Mouse (Mus musculus) adipocyte (in vitro differentiated cells): ENCODE results near the gene Zfp644.
"Not testable (repeated sequence)": the region's sequence is repeated elsewhere in the genome, so short reads cannot be mapped to it uniquely, and the experiment has no call there.

Experiments
- DNase-seq: peaks from one replicate; pipeline ENCODE4 v3.0.0-alpha.2; 2016; ENCODE audit warnings: low spot score

Gene Zfp644

GRCm38 (mm10) chr5:106696396-106697337, at the start of gene Zfp644:
TSS of gene Zfp644 (minus strand) at chr5:106697287.
- DNase-seq, result peak; percentile 88

- DNase-seq, result no peak
Observed at GRCm38 (mm10) chr5:106739716-106740115, 42.6 kb upstream of the Zfp644 start.

- no peak for DNase-seq
Observed at GRCm38 (mm10) chr5:106723487-106723886, 26.4 kb upstream of the Zfp644 start.

- no peak for DNase-seq
Observed at GRCm38 (mm10) chr5:106722771-106723170, 25.7 kb upstream of the Zfp644 start.

GRCm38 (mm10) chr5:106711870-106712277, 14.8 kb upstream of the Zfp644 start:
- no peak for DNase-seq

GRCm38 (mm10) chr5:106711220-106711726, 14.2 kb upstream of the Zfp644 start:
- DNase-seq, result no peak

GRCm38 (mm10) chr5:106710611-106711010, 13.5 kb upstream of the Zfp644 start:
- no peak for DNase-seq

GRCm38 (mm10) chr5:106710085-106710409, 13.0 kb upstream of the Zfp644 start:
- DNase-seq, result no peak

GRCm38 (mm10) chr5:106709388-106710084, 12.4 kb upstream of the Zfp644 start:
- DNase-seq, result no peak

GRCm38 (mm10) chr5:106706363-106706762, 9.3 kb upstream of the Zfp644 start:
- DNase-seq, result no peak

GRCm38 (mm10) chr5:106705162-106705561, 8.1 kb upstream of the Zfp644 start:
- DNase-seq, result no peak

GRCm38 (mm10) chr5:106695681-106696395, 1.2 kb downstream of the Zfp644 start:
- DNase-seq, result no peak

- peak; percentile 15 for DNase-seq
Observed at GRCm38 (mm10) chr5:106695141-106695540, 1.9 kb downstream of the Zfp644 start.

- no peak for DNase-seq
Observed at GRCm38 (mm10) chr5:106694683-106695082, 2.4 kb downstream of the Zfp644 start.

- DNase-seq, result peak; percentile 43
Observed at GRCm38 (mm10) chr5:106693034-106693433, 4.1 kb downstream of the Zfp644 start.

- no peak for DNase-seq
Observed at GRCm38 (mm10) chr5:106680636-106681458, 16.2 kb downstream of the Zfp644 start.

- DNase-seq, result no peak
Observed at GRCm38 (mm10) chr5:106679659-106680058, 17.4 kb downstream of the Zfp644 start.

GRCm38 (mm10) chr5:106678823-106679222, 18.3 kb downstream of the Zfp644 start:
- not testable (repeated sequence) for DNase-seq

GRCm38 (mm10) chr5:106676784-106677183, 20.3 kb downstream of the Zfp644 start:
- no peak for DNase-seq

GRCm38 (mm10) chr5:106672597-106672996, 24.5 kb downstream of the Zfp644 start:
- no peak for DNase-seq

GRCm38 (mm10) chr5:106671893-106672292, 25.2 kb downstream of the Zfp644 start:
- DNase-seq, result no peak
